Mouse (Mus musculus): ENCODE results near the gene Lgals3. TPM values are rescaled to one million over a fixed set of nuclear protein-coding genes. Genes with fewer than 3 reads are reported as not detected.

The Lgals3 gene
- total RNA-seq, 2 experiments from 2014 or later = 15.7 to 88.4 TPM

- no peak for ATAC-seq (replicated peaks; ENCODE audit: low FRiP score, poor library complexity, severe bottlenecking)
These were observed 650 bp upstream of the Lgals3 start for GRCm38 (mm10) chr14:47366881-47367321.

GRCm38 (mm10) chr14:47369741-47370140, 2.2 kb downstream of the Lgals3 start:
- no peak for ATAC-seq (replicated peaks; ENCODE audit: low FRiP score, poor library complexity, severe bottlenecking)

- ATAC-seq (replicated peaks; ENCODE audit: low FRiP score, poor library complexity, severe bottlenecking) = no peak
These were observed 3.2 kb downstream of the Lgals3 start for GRCm38 (mm10) chr14:47370790-47371189.

GRCm38 (mm10) chr14:47371689-47372088, 4.1 kb downstream of the Lgals3 start:
- no peak for ATAC-seq (replicated peaks; ENCODE audit: low FRiP score, poor library complexity, severe bottlenecking)

- peak; percentile 94 for ATAC-seq (replicated peaks; ENCODE audit: low FRiP score, poor library complexity, severe bottlenecking)
These were observed 6.5 kb downstream of the Lgals3 start for GRCm38 (mm10) chr14:47373728-47374678.

GRCm38 (mm10) chr14:47376526-47376925, 9.0 kb downstream of the Lgals3 start:
- ATAC-seq (replicated peaks; ENCODE audit: low FRiP score, poor library complexity, severe bottlenecking) = no peak

GRCm38 (mm10) chr14:47378336-47378735, 10.8 kb downstream of the Lgals3 start:
- no peak for ATAC-seq (replicated peaks; ENCODE audit: low FRiP score, poor library complexity, severe bottlenecking)

GRCm38 (mm10) chr14:47383911-47384310, 16.4 kb downstream of the Lgals3 start:
- ATAC-seq (replicated peaks; ENCODE audit: low FRiP score, poor library complexity, severe bottlenecking) = no peak

- no peak for ATAC-seq (replicated peaks; ENCODE audit: low FRiP score, poor library complexity, severe bottlenecking)
These were observed 17.1 kb downstream of the Lgals3 start for GRCm38 (mm10) chr14:47384653-47385052.

GRCm38 (mm10) chr14:47386125-47386524, 18.6 kb downstream of the Lgals3 start:
- ATAC-seq (replicated peaks; ENCODE audit: low FRiP score, poor library complexity, severe bottlenecking) = no peak

- no peak for ATAC-seq (replicated peaks; ENCODE audit: low FRiP score, poor library complexity, severe bottlenecking)
These were observed 26.0 kb downstream of the Lgals3 start for GRCm38 (mm10) chr14:47393354-47394094.

- no peak for ATAC-seq (replicated peaks; ENCODE audit: low FRiP score, poor library complexity, severe bottlenecking)
These were observed 27.5 kb downstream of the Lgals3 start for GRCm38 (mm10) chr14:47395007-47395406.

GRCm38 (mm10) chr14:47395462-47396026, 28.0 kb downstream of the Lgals3 start:
- ATAC-seq (replicated peaks; ENCODE audit: low FRiP score, poor library complexity, severe bottlenecking) = no peak

GRCm38 (mm10) chr14:47396165-47396652, 28.7 kb downstream of the Lgals3 start:
- ATAC-seq (replicated peaks; ENCODE audit: low FRiP score, poor library complexity, severe bottlenecking) = no peak

- ATAC-seq (replicated peaks; ENCODE audit: low FRiP score, poor library complexity, severe bottlenecking) = no peak; the same call in 1 of the 2 replicates
These were observed 35.2 kb downstream of the Lgals3 start for GRCm38 (mm10) chr14:47402735-47403134.

- no peak for ATAC-seq (replicated peaks; ENCODE audit: low FRiP score, poor library complexity, severe bottlenecking)
These were observed 38.4 kb downstream of the Lgals3 start for GRCm38 (mm10) chr14:47406000-47406399.

GRCm38 (mm10) chr14:47417346-47417745, 49.8 kb downstream of the Lgals3 start:
- no peak for ATAC-seq (replicated peaks; ENCODE audit: low FRiP score, poor library complexity, severe bottlenecking)

GRCm38 (mm10) chr14:47417775-47418665, 50.5 kb downstream of the Lgals3 start, which contains the start of gene Dlgap5:
Gene Dlgap5 (minus strand): TSS chr14:47418407.
- peak; percentile 97 for ATAC-seq (replicated peaks; ENCODE audit: low FRiP score, poor library complexity, severe bottlenecking)

GRCm38 (mm10) chr14:47418666-47418991, 51.1 kb downstream of the Lgals3 start:
- ATAC-seq (replicated peaks; ENCODE audit: low FRiP score, poor library complexity, severe bottlenecking) = peak; percentile 40; the same call in 1 of the 2 replicates

Measured in erythroid progenitor cell, adult 5-6 weeks (primary cell).